In the genomic region with DNA sequence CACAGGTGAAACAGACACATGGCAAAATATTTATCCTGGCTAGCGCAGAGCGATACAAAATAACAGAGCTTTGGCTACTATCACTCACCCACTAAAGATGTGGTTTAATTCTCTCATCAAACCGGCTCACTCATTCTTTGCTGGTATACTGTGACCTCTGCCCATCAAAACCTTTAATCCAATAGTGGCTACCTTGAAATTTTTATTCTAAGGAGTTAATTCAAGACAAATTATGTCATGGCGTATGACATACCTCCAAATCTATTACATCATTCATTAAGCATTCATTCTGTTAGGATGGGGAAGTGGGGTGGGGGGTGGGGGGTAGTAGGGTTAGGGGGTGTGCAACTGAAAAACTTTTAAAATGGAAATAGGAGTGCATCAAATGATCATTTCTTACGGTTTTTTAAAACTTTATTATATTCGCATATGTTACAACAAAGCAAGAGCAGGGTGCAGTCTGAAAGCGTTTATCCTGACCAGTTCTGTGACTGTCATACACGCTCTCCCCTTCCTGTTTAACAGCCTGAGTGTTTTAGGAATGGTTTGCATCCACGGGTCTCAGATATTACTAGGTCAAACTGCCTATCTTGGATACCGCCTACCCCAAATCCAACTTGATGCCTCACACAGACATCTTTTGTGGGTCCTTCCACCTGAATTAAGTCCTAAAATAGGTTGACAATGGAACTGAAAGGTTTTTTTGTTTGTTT, we compare ENCODE assay signal across 8 mouse cellular contexts. TPM values are rescaled to one million over a fixed set of nuclear protein-coding genes. Genes with fewer than 3 reads are reported as not detected.
DNase-seq lines count a peak whose midpoint lies in the region; ATAC-seq and TF ChIP-seq lines count a peak whose summit lies in the region.

No protein-coding gene starts in this region.

- no peak for DNase-seq in left cerebral cortex, adult 2 months (ENCODE audit: extremely low spot score in 1 of 2, low spot score in 2 of 2)
- DNase-seq in left cerebral cortex, postnatal 14 days (ENCODE audit: low spot score in 2 of 2), result no peak
- peak; percentile 39 for DNase-seq in c-Kit-negative CD71-positive TER-119-positive erythroid progenitor cells, embryonic 14.5 days (ENCODE audit: low read depth, low spot score)
- DNase-seq in hindbrain, embryonic 14.5 days (ENCODE audit: low spot score), result no peak
- no peak for DNase-seq in left cerebral cortex, adult 9 months (ENCODE audit: low spot score in 2 of 2)
- DNase-seq in layer of hippocampus, adult 11-12 months (ENCODE audit: low spot score), result no peak
- DNase-seq in testis, postnatal 10 days (ENCODE audit: low spot score), result no peak

- no peaks in the 10 kb centered on the region for H3K27me3 ChIP-seq in hindbrain, embryonic 14.5 days (ENCODE audit: control insufficient read depth, insufficient read depth, low read length)
- H3K27me3 ChIP-seq in midbrain, embryonic 15.5 days (replicated peaks), result no peaks in the 10 kb centered on the region

- 63% methylated on average over 10 of the region's 10 CpGs for WGBS in hindbrain, embryonic 14.5 days
- 63% methylated on average over 10 of the region's 10 CpGs for WGBS in midbrain, embryonic 15.5 days

- no peak overlapping the region; the same call in 1 of the 2 replicates for H3K27ac ChIP-seq in left cerebral cortex, adult 2 months
- H3K27ac ChIP-seq in hindbrain, embryonic 14.5 days, result peak overlapping the region; percentile 95; the same call in 1 of the 2 replicates
- peak overlapping the region; percentile 32; the same call in 1 of the 2 replicates for H3K27ac ChIP-seq in midbrain, embryonic 15.5 days

- intact Hi-C loops in left cerebral cortex, adult 2 months (cut with DNase I), result loop anchor here (5.0 kb wide), 1 partner anchor 89 kb away; a partner anchor contains a TSS
- intact Hi-C loops in left cerebral cortex, postnatal 14 days (cut with DNase I), result loop anchor here (5.0 kb wide), 1 partner anchor 89 kb away; a partner anchor contains a TSS

- H3K4me2 ChIP-seq in hindbrain, embryonic 14.5 days (replicated peaks), result peak overlapping the region; percentile 79
- H3K4me2 ChIP-seq in midbrain, embryonic 15.5 days, result peak overlapping the region; percentile 63

- no peaks in the 10 kb centered on the region for H3K36me3 ChIP-seq in hindbrain, embryonic 14.5 days (replicated peaks; ENCODE audit: control insufficient read depth, insufficient read depth)
- H3K36me3 ChIP-seq in midbrain, embryonic 15.5 days (replicated peaks), result no peaks in the 10 kb centered on the region

- peak overlapping the region; percentile 99 for H3K9ac ChIP-seq in hindbrain, embryonic 14.5 days
- H3K9ac ChIP-seq in midbrain, embryonic 15.5 days, result peak overlapping the region; percentile 81

- peak overlapping the region; percentile 86 for H3K4me3 ChIP-seq in left cerebral cortex, adult 2 months
- H3K4me3 ChIP-seq in hindbrain, embryonic 14.5 days (replicated peaks; ENCODE audit: low read length), result peak overlapping the region; percentile 86
- peak overlapping the region; percentile 69 for H3K4me3 ChIP-seq in midbrain, embryonic 15.5 days

- peaks cover 40% of the 10 kb centered on the region for H3K4me1 ChIP-seq in hindbrain, embryonic 14.5 days (replicated peaks; ENCODE audit: control insufficient read depth, insufficient read depth, low read length)
- peaks cover 34% of the 10 kb centered on the region for H3K4me1 ChIP-seq in midbrain, embryonic 15.5 days

- ATAC-seq in hindbrain, embryonic 14.5 days (ENCODE audit: low FRiP score), result no peak
- ATAC-seq in midbrain, embryonic 15.5 days (replicated peaks), result no peak

- no peaks in the 10 kb centered on the region for H3K9me3 ChIP-seq in hindbrain, embryonic 14.5 days (ENCODE audit: control insufficient read depth, low read length)
- H3K9me3 ChIP-seq in midbrain, embryonic 15.5 days, result no peaks in the 10 kb centered on the region

- no peak for TF ChIP-seq CTCF in left cerebral cortex, adult 2 months (IDR thresholded peaks at IDR 0.05)

RNA-seq across cellular contexts. Expression of a gene that starts 1.4 kb away (rescaled TPM):
- total RNA-seq in left cerebral cortex, adult 2 months (2021), result 10 to 100 TPM; 41.2 to 41.7 TPM
- 10 to 100 TPM; 32.3 to 34.8 TPM for total RNA-seq in left cerebral cortex, postnatal 14 days (2021)
- polyA plus RNA-seq in hindbrain, embryonic 14.5 days (2014; fragmentation: Nextera tagmentation; extraction: Ambion mirVana), result 6.7 and 8.8 TPM in 2 replicates
- polyA plus RNA-seq in midbrain, embryonic 15.5 days (2015; fragmentation: Nextera tagmentation; extraction: Ambion mirVana), result 6.1 and 7.8 TPM in 2 replicates
